Mouse (Mus musculus) cerebellum, adult 2 months (tissue): ENCODE measurements at regions not wholly inside any gene's neighbourhood (a gene's known extent, or its start where the extent isn't known, plus 50 kb on each side); places are given as distances from the start of the nearest gene placed in this dataset.

Source experiments
- DNase-seq, 2 experiments: peaks; one replicate each; pipeline ENCODE4 v3.0.0; 2021
- H3K27ac ChIP-seq: fragments of 200-500 bp; 2 replicates; pipeline ENCODE4 v1.5.1; 2012; ENCODE audit warnings: low read length, control low read depth, inconsistent platforms; ENCODE audit not compliant: insufficient read depth
- H3K27me3 ChIP-seq: fragments of 200-500 bp; 2 replicates; pipeline ENCODE4 v1.6.1; 2012; ENCODE audit warnings: inconsistent platforms, mild to moderate bottlenecking, low read length, moderate library complexity; ENCODE audit not compliant: control insufficient read depth, insufficient read depth
- H3K4me1 ChIP-seq: fragments of 200-500 bp; 2 replicates; pipeline ENCODE4 v1.6.1; 2011; ENCODE audit warnings: low read length; ENCODE audit not compliant: control insufficient read depth, insufficient read depth
- H3K4me3 ChIP-seq: fragments of 200-500 bp; replicated peaks from 2 replicates; pipeline ENCODE3; 2011; ENCODE audit warnings: mild to moderate bottlenecking, low read depth, low read length, control low read depth; ENCODE audit not compliant: insufficient read depth
- CTCF ChIP-seq: fragments of 200-500 bp; IDR thresholded peaks from 2 replicates; pipeline ENCODE4 v1.5.1; 2011; ENCODE audit warnings: low read depth, mild to moderate bottlenecking, control low read depth, low read length, moderate library complexity, borderline replicate concordance; ENCODE audit not compliant: insufficient read depth
- POLR2A ChIP-seq: fragments of 200-500 bp; IDR thresholded peaks from 2 replicates; pipeline ENCODE4 v1.6.1; 2011; ENCODE audit warnings: low read length, control low read depth, borderline replicate concordance; ENCODE audit not compliant: insufficient read depth
- WGBS: fragments of 180-500 bp; shearing (Covaris S2); methylation state at CpG from one replicate; pipeline ENCODE4 v1.1.7; 2018; 5-methylcytosine and 5-hydroxymethylcytosine counted together

GRCm38 (mm10) chr2:50675736-50676550 is 379.3 kb upstream of the Mmadhc start:
- H3K4me3 ChIP-seq: no peak overlapping the region
- H3K27me3 ChIP-seq: no peaks in the 10 kb centered on the region
- TF ChIP-seq CTCF (no peak), POLR2A (no peak)
- WGBS: 81% methylated on average over 7 of the region's 7 CpGs
- H3K4me1 ChIP-seq: no peaks in the 10 kb centered on the region
- no peak overlapping the region for H3K27ac ChIP-seq
- DNase-seq: no peak

- TF ChIP-seq POLR2A: no peak
- no peak for TF ChIP-seq CTCF
- WGBS: 90% methylated on average over 3 of the region's 3 CpGs
- Histone ChIP-seq H3K4me1 (no peaks in the 10 kb centered on the region), H3K27ac (no peak overlapping the region), H3K4me3 (no peak overlapping the region), H3K27me3 (no peaks in the 10 kb centered on the region)
- no peak for DNase-seq
These were observed 378.2 kb upstream of the Mmadhc start for GRCm38 (mm10) chr2:50674856-50675175.

DNA sequence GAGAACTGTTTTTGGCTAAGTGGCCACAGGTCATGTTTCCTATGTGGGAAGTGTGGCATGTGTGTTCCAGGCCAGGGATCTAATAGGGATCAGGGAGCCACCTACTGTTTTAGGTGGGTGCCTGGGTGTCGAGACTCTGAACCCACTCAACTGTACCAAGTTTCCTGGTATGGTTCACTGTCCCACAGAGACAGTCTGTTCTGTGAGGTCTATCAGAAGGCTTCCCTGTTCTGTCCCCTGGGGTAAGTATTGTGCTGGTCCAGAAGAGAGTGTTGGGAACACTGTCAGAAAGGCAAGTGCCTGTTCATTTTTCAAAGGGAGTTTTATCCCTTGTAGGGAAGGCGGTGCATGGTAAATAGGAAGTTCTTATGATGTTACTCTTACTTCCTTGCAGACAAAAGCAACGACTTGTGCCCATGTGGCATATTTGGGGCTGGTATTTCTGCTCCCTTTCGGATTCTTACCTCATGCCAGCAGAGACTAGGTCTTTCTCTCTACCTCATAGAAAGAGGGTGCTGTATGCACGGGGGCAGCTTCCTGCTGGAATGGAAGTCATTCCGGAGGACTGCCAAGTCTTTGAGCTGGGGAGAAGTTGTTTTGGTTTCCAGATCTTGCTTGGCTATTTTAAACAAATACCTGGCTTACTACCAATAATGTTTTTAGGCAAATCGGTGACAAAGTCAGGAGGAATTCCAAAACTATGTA is 377.7 kb upstream of the Mmadhc start:
- DNase-seq: no peak
- Histone ChIP-seq H3K4me1 (no peaks in the 10 kb centered on the region), H3K27me3 (no peaks in the 10 kb centered on the region), H3K27ac (no peak overlapping the region), H3K4me3 (no peak overlapping the region)
- WGBS: 75% methylated on average over 7 of the region's 7 CpGs
- TF ChIP-seq POLR2A: no peak
- TF ChIP-seq CTCF: no peak

DNA sequence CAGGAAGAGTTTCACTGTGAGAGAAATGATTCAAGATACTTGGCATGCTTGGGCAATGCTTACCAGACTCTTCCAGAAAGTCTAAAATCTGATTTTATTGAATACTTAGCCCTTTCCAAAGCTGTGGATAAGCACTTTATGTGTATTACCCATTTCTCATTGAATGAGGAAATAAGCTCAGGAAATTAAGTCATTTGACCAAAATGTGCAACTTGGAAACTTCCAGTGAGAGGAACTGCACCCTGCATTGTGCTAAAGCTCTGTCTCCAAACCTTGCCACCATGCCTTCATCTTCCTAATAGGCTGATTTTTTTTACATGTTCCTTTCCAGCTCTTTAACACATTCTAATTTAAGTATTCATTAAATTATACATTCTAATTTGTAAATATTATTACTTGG is 372.7 kb upstream of the Mmadhc start:
- no peak overlapping the region for H3K27ac ChIP-seq
- DNase-seq: no peak
- H3K4me3 ChIP-seq: no peak overlapping the region
- no peaks in the 10 kb centered on the region for H3K27me3 ChIP-seq
- no peaks in the 10 kb centered on the region for H3K4me1 ChIP-seq
- TF ChIP-seq CTCF (no peak), POLR2A (no peak)

DNA sequence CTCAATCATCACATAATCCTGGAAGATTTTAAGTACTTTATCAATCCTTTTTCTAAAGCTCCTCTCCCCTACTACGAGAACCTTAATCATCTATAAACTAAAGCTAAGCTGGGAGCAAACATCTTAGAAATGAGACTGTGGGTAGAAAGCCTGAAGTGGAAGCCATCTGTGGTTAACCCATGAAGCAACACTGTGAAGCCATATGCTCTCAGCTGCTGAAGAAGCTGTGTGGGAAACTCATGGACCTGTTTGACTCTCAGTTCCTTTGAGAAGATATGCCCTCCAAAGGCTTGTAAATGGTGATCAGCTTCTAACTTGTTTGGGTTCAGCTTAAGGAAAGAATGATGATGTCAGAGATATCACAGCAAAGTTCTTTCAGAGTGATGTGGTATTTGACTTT is 372.2 kb upstream of the Mmadhc start:
- Histone ChIP-seq H3K27ac (no peak overlapping the region), H3K4me3 (no peak overlapping the region), H3K27me3 (no peaks in the 10 kb centered on the region), H3K4me1 (no peaks in the 10 kb centered on the region)
- WGBS: 98% methylated on average over 1 of the region's 1 CpGs
- TF ChIP-seq CTCF (no peak), POLR2A (no peak)
- DNase-seq: no peak

DNA sequence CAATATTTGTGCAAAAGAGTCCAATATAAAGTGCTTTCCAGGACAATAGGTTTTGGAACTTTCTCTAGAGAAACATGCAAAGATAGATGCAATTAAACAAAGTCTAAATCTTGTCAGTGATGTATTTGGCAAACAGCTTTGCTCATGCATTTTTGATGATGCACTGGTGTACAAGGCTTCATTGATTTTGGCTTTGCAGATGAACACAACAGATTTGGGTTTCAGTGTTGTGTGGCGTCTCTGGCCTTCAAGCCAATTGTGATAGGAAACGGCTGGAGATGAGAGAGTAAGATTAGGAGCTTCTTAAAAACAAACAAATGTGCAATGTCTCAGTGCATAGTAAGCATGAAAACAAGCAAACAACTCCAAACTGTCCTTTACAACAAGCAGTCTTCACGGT is 370.6 kb upstream of the Mmadhc start:
- H3K27ac ChIP-seq: no peak overlapping the region
- no peak for DNase-seq
- no peak for TF ChIP-seq POLR2A
- TF ChIP-seq CTCF: no peak
- no peaks in the 10 kb centered on the region for H3K4me1 ChIP-seq
- no peak overlapping the region for H3K4me3 ChIP-seq
- 61% methylated on average over 3 of the region's 3 CpGs for whole genome bisulfite sequencing
- no peaks in the 10 kb centered on the region for H3K27me3 ChIP-seq

- 91% methylated on average over 1 of the region's 1 CpGs for WGBS
These were observed 365.9 kb upstream of the Mmadhc start for GRCm38 (mm10) chr2:50662504-50662903.

DNA sequence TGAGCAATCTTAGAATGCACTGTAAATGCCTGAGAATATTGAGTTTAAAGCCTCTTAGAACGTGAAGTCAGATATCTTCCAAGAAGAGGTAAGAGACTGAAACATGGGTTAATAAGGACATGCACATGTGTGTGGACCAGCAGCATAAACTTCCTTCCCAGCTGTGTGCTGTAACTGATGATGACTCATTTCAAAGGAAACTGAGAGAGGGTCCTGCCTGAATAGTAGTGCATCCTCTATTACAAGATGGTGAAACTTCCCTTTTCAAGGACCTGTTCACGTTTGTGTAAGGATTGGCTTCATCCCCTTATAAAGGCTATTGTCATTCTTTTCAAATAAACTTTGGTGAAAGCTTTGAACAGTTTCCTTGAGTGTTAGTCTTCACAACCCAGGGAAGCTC is 363.4 kb upstream of the Mmadhc start:
- no peak for DNase-seq
- Histone ChIP-seq H3K27me3 (no peaks in the 10 kb centered on the region), H3K27ac (no peak overlapping the region), H3K4me1 (peaks cover 9% of the 10 kb centered on the region), H3K4me3 (no peak overlapping the region)
- 89% methylated on average over 2 of the region's 2 CpGs for WGBS
- TF ChIP-seq CTCF (no peak), POLR2A (no peak)

More at GRCm38 (mm10) chr2:50662504-50662903, 365.9 kb upstream of the Mmadhc start:
- DNase-seq: no peak
- H3K27ac ChIP-seq: no peak overlapping the region
- H3K4me3 ChIP-seq: no peak overlapping the region
- H3K4me1 ChIP-seq: no peaks in the 10 kb centered on the region
- no peaks in the 10 kb centered on the region for H3K27me3 ChIP-seq
- no peak for TF ChIP-seq CTCF
- no peak for TF ChIP-seq POLR2A
